Mouse (Mus musculus) kidney, postnatal 0 days (tissue): Measurements from ENCODE around the gene Tbx18. TPM values are rescaled to one million over a fixed set of nuclear protein-coding genes. Genes with fewer than 3 reads are reported as not detected.

Source experiments
- ATAC-seq: fragments of 200-750 bp; cut with Nextera tagmentation; replicated peaks from 2 replicates; pipeline ENCODE4 v1.8.0; 2017; ENCODE audit warnings: low read depth, moderate number of reproducible peaks, moderate TSS enrichment, moderate library complexity; ENCODE audit not compliant: low FRiP score
- DNase-seq: peaks from one replicate; pipeline ENCODE4 v3.0.0-alpha.2; 2016; ENCODE audit warnings: low spot score
- H3K27ac ChIP-seq: fragments of 300-500 bp; sonication (generic); 2 replicates; pipeline ENCODE4 v1.5.1; 2014; ENCODE audit warnings: mild to moderate bottlenecking
- H3K27me3 ChIP-seq: fragments of 300-500 bp; sonication (generic); 2 replicates; pipeline ENCODE4 v1.6.1; 2014; ENCODE audit warnings: low read length, mixed read lengths; ENCODE audit not compliant: insufficient read depth
- H3K36me3 ChIP-seq: fragments of 300-500 bp; sonication (generic); 2 replicates; pipeline ENCODE4 v1.6.1; 2014; ENCODE audit warnings: low read length, mixed read lengths; ENCODE audit not compliant: insufficient read depth
- H3K4me1 ChIP-seq: fragments of 300-500 bp; sonication (generic); replicated peaks from 2 replicates; pipeline ENCODE4 v1.6.1; 2014; ENCODE audit warnings: antibody characterized with exemption, low read length, mixed read lengths; ENCODE audit not compliant: insufficient read depth
- H3K4me2 ChIP-seq: fragments of 300-500 bp; sonication (generic); 2 replicates; pipeline ENCODE4 v1.6.1; 2014; ENCODE audit warnings: mild to moderate bottlenecking, low read length, moderate library complexity, mixed read lengths
- H3K4me3 ChIP-seq: fragments of 300-500 bp; sonication (generic); replicated peaks from 2 replicates; pipeline ENCODE4 v1.5.1; 2014; ENCODE audit warnings: low read depth, low read length
- H3K9ac ChIP-seq: fragments of 300-500 bp; sonication (generic); 2 replicates; pipeline ENCODE4 v1.6.1; 2014; ENCODE audit warnings: low read depth, low read length
- H3K9me3 ChIP-seq: fragments of 300-500 bp; sonication (generic); replicated peaks from 2 replicates; pipeline ENCODE4 v1.6.1; 2016; ENCODE audit warnings: low read length, inconsistent platforms, mixed read lengths
- CTCF ChIP-seq: IDR thresholded peaks from 2 replicates; pipeline ENCODE4 v1.5.1; 2016; ENCODE audit warnings: antibody characterized with exemption, low read depth, mild to moderate bottlenecking, moderate library complexity
- WGBS: fragments of 180-500 bp; shearing (Covaris S2); extraction: QIAGEN DNeasy Blood & Tissue Kit; methylation state at CpG from one replicate; pipeline ENCODE4 v1.1.7; 2014; 5-methylcytosine and 5-hydroxymethylcytosine counted together
- polyA plus RNA-seq: library from polyadenylated mRNA; unstranded; fragments of >200 nt; fragmentation: Nextera tagmentation; extraction: Ambion mirVana; gene quantifications from 2 replicates; pipeline ENCODE4 v1.2.1, GENCODE M21; 2015

Gene Tbx18
- polyA plus RNA-seq, 1 experiment from 2014 or later, result 0.89 TPM

DNA sequence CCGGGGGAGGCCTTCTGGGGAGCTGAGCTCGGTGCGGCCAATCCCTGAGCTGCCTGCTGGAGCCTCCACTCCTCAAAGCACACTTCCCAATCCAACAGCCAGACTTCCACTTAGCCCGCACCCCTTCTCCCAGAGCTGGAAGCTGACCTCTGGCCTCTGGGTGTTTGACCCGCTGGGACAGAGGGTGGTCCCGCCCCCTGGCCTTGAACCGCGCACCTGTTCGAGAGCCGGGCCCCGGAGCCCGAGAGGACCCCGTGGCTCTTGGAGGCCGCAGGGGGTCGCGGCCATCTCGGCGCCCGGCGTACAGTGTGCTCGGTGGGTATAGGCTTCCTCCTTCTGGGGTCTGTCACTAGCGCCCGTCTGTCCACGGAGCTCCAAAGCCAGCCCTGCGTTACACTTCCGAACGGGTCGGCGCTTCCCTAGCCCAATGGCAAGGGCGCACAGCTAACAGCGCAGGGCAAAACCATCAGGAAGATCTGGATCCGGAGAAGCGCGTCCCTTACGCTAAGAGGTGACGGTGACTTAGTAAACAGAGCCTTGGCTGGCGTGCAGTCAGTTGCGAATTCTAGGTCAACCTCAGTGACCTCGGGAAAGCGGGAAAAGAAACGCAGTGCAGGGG, 8.6 kb upstream of the Tbx18 start:
- no peak for TF ChIP-seq CTCF

DNA sequence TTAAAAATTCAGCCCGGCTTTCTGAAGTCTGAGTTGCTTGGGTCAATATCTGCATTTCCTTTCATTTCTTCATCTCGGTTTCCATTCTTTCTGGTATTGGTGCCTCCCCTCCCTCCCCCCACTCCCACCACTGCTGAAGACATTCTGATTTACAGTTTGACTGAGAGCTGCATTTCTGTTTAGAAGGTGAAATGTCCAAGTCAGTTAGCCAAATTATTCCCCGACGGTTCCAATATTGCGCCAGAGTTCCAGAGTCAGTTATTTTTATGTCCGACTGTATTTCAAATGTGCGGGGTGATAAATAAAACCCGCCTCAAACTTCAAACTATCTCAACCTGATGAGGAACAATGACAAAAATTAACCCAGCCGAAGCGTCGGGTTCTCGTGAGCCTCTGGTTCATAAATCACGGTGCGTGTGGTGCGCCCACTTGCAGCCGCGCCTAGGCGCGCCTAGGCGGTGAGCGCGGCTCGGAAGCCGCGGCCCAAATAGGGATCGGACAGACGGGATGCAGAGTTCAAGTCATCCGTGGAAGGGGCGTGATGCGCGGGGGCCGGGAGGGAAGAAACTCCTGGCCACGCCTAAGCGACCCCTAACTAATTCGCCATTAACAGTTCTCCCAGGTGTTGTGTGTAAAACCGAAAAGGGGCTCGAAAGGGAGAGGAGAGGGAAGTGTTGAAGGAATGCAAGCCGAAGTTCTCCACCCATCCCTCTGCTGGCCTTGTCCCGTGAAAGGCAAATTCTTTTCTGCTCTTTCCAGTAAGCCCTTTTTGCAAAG, 7.9 kb upstream of the Tbx18 start:
- no peak overlapping the region for H3K27ac ChIP-seq
- no peaks in the 10 kb centered on the region for H3K36me3 ChIP-seq
- H3K4me2 ChIP-seq, result 0 out of 2 replicates have a peak overlapping the region, but pooled peaks have one; percentile 34
- peak overlapping the region; percentile 0; the same call in 1 of the 2 replicates for H3K4me3 ChIP-seq
- no peak for TF ChIP-seq CTCF
- no peaks in the 10 kb centered on the region for H3K4me1 ChIP-seq
- no peak overlapping the region for H3K9ac ChIP-seq
- DNase-seq (no peak), ATAC-seq (no peak)
- H3K9me3 ChIP-seq, result no peaks in the 10 kb centered on the region
- peaks cover 71% of the 10 kb centered on the region for H3K27me3 ChIP-seq
- WGBS, result under 1% methylated on average over 39 of the region's 39 CpGs

More for the DNA sequence above, 8.6 kb upstream of the Tbx18 start:
- Histone ChIP-seq H3K27ac (no peak overlapping the region), H3K9ac (no peak overlapping the region), H3K4me3 (peak overlapping the region; percentile 0; the same call in 1 of the 2 replicates), H3K4me2 (peak overlapping the region; percentile 34), H3K9me3 (no peaks in the 10 kb centered on the region), H3K27me3 (peaks cover 65% of the 10 kb centered on the region), H3K36me3 (no peaks in the 10 kb centered on the region), H3K4me1 (no peaks in the 10 kb centered on the region)
- ATAC-seq (peak; percentile 48), DNase-seq (no peak)
- WGBS, result 1% methylated on average over 41 of the region's 41 CpGs

DNA sequence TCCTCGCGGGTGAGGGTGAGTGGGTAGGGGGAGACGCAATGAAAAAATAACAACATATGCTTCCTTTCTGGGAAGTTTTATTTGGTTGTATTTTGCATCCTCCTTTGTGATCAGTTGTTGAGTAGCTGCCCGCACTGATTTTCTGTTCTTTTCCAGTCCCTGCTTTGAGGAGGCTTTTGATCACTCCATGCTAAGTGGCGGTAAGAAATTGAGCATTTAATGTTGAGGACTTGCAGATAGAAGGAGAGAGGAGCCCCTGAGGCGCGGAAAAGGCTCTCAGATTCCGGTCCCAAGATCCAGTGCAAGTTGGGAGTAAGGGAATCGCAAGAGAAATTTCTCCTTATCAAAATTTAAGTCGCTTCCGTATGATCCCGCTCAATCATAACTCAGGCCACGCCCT, 7.1 kb upstream of the Tbx18 start:
- no peak for TF ChIP-seq CTCF
- H3K4me3 ChIP-seq, result no peak overlapping the region
- no peaks in the 10 kb centered on the region for H3K4me1 ChIP-seq
- H3K27ac ChIP-seq, result no peak overlapping the region
- no peak overlapping the region for H3K4me2 ChIP-seq
- peaks cover 79% of the 10 kb centered on the region for H3K27me3 ChIP-seq
- WGBS, result 2% methylated on average over 13 of the region's 13 CpGs
- no peaks in the 10 kb centered on the region for H3K9me3 ChIP-seq
- no peaks in the 10 kb centered on the region for H3K36me3 ChIP-seq
- no peak for ATAC-seq
- no peak overlapping the region for H3K9ac ChIP-seq
- no peak for DNase-seq

DNA sequence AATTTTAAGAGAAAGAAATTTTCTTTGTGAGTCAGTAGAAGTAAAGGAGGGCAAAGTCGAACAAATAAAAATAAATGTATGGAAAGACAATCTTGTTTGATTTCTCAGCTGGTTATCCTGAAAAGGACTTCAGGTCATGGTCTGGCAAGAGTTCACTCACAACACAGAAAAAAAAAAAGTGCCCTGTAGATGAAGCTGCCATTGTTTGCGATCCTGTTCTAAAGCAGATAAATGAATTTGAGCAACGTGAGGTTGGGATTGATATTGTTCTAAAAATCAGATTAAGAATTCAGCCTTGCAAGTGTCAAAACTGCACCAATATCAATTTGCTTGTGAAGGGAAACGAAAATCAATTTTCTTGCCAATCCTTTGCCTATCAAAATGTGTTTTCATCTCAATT, 6.2 kb upstream of the Tbx18 start:
- no peak overlapping the region for H3K27ac ChIP-seq
- H3K4me1 ChIP-seq, result no peaks in the 10 kb centered on the region
- no peak overlapping the region for H3K9ac ChIP-seq
- no peak for TF ChIP-seq CTCF
- H3K4me2 ChIP-seq, result no peak overlapping the region
- WGBS, result 9% methylated on average over 4 of the region's 4 CpGs
- no peaks in the 10 kb centered on the region for H3K36me3 ChIP-seq
- peaks cover 81% of the 10 kb centered on the region for H3K27me3 ChIP-seq
- no peak for DNase-seq
- no peaks in the 10 kb centered on the region for H3K9me3 ChIP-seq
- H3K4me3 ChIP-seq, result no peak overlapping the region
- no peak for ATAC-seq

DNA sequence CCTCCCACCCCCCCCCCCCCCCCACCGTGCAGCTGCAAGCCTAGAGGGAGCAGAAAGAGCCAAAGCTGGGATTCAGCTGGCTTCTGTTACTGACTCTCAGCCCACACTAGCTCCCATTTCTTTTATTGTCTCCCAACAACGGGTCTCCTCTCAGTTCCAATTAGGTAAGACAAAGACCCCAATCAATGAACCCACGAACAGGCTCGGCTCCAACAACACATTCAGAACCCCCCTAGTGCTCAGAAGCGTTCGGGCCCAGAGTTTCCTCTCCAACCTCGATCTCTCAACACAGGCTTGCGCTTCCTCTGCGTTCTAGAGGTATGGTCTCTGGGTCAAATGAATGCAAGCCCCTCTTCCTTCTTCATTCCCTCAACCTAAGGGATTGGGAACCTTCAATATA, 4.0 kb upstream of the Tbx18 start:
- H3K4me2 ChIP-seq, result no peak overlapping the region
- H3K9me3 ChIP-seq, result no peaks in the 10 kb centered on the region
- H3K4me3 ChIP-seq, result no peak overlapping the region
- no peak overlapping the region for H3K27ac ChIP-seq
- no peak for TF ChIP-seq CTCF
- H3K27me3 ChIP-seq, result peaks cover 87% of the 10 kb centered on the region
- DNase-seq (no peak), ATAC-seq (no peak)
- H3K36me3 ChIP-seq, result no peaks in the 10 kb centered on the region
- 0 out of 2 replicates have a peak, but pooled peaks cover 4% of the 10 kb centered on the region for H3K4me1 ChIP-seq
- 12% methylated on average over 9 of the region's 9 CpGs for WGBS
- H3K9ac ChIP-seq, result no peak overlapping the region

DNA sequence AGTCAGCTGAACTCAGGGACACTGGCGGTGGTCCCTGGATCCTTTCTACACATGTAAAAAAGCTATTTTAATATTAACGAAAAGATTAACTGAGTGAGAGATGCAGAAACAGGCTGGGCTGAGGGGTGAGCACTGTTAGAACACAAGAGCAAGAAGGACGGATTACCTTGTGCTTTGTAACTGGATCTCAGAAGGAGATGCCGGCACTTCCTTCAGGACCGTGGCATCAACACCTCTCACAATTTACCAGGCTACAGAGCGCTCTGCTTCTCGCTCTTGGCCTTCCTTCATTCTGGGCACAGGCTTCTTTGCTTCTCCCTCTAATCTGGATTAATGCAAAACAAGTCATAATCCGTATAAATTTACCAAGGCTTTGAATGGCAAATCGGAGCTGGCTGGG, 3.6 kb upstream of the Tbx18 start:
- no peaks in the 10 kb centered on the region for H3K36me3 ChIP-seq
- no peak overlapping the region for H3K9ac ChIP-seq
- no peak overlapping the region for H3K27ac ChIP-seq
- DNase-seq (no peak), ATAC-seq (no peak)
- H3K9me3 ChIP-seq, result no peaks in the 10 kb centered on the region
- no peak overlapping the region for H3K4me3 ChIP-seq
- 16% methylated on average over 9 of the region's 9 CpGs for WGBS
- 0 out of 2 replicates have a peak, but pooled peaks cover 8% of the 10 kb centered on the region for H3K4me1 ChIP-seq
- no peak overlapping the region for H3K4me2 ChIP-seq
- TF ChIP-seq CTCF, result no peak
- peaks cover 87% of the 10 kb centered on the region for H3K27me3 ChIP-seq
